In the genomic region with DNA sequence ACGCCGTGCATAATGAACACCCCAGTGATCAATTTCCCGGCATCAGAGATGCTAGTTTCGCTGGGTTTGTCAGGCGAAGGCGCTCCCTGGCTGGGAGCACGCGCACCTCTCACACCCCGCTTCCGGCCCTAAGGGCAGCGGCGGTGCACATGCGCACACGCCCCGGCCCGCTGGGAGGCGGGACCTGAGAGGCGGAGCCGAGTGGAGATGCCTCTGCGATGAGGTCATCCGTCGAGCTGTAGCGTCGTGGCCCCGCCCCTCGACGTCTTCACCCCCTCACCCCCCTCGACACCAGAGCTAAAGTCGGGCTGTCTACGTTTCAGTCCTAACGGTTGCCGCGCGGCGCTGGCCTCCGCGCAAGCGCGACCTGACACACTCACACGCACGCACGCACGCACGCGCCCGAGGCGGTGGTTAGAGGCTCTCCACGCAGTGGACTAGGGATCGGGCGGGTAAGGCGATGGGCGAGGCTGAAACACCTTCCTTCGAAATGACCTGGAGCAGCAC, we compare ENCODE assay signal across 8 mouse cellular contexts. TPM values are rescaled to one million over a fixed set of nuclear protein-coding genes. Genes with fewer than 3 reads are reported as not detected.
A peak's percentile ranks its signal among the peaks of the same experiment; 100 is the strongest.
DNase-seq lines count a peak whose midpoint lies in the region; ATAC-seq lines count a peak whose summit lies in the region.

No protein-coding gene starts in this region.

- H3K27me3 ChIP-seq in hindbrain, embryonic 12.5 days: peaks cover 37% of the 10 kb centered on the region

- DNase-seq in Muller cell, postnatal 12 days (ENCODE audit: inconsistent ontology term): peak; percentile 99
- peak; percentile 97 for DNase-seq in cerebellum, adult 9-11 months
- peak; percentile 88 to 94 for DNase-seq in frontal cortex, adult 2 months (ENCODE audit: extremely low spot score in 1 of 2, low spot score in 1 of 2)
- peak; percentile 77 to 89 for DNase-seq in layer of hippocampus, postnatal 25 days (ENCODE audit: extremely low spot score in 1 of 2, low spot score in 1 of 2)
- peak; percentile 95 for DNase-seq in lung, postnatal 25 days (ENCODE audit: low spot score)
- DNase-seq in retina, embryonic 14.5 days (ENCODE audit: low spot score): peak; percentile 99
- peak; percentile 97 for DNase-seq in thymus, postnatal 4 days

- peak overlapping the region; percentile 93 for H3K4me2 ChIP-seq in hindbrain, embryonic 12.5 days (replicated peaks)

- H3K9me3 ChIP-seq in hindbrain, embryonic 12.5 days (replicated peaks): no peaks in the 10 kb centered on the region

- peak overlapping the region; percentile 82 for H3K9ac ChIP-seq in hindbrain, embryonic 12.5 days

- WGBS in hindbrain, embryonic 12.5 days: under 1% methylated on average over 53 of the region's 53 CpGs

- peaks cover 39% of the 10 kb centered on the region for H3K4me1 ChIP-seq in hindbrain, embryonic 12.5 days

- H3K36me3 ChIP-seq in hindbrain, embryonic 12.5 days: peaks cover 24% of the 10 kb centered on the region

- ATAC-seq in hindbrain, embryonic 12.5 days (ENCODE audit: low FRiP score): peak; percentile 94

- H3K4me3 ChIP-seq in hindbrain, embryonic 12.5 days: peak overlapping the region; percentile 66

- H3K27ac ChIP-seq in hindbrain, embryonic 12.5 days: peak overlapping the region; percentile 82

RNA-seq across cellular contexts. Expression of a gene that starts 3.0 kb away (rescaled TPM):
- polyA plus RNA-seq in frontal cortex, adult 2 months (2012; rRNA removed): 25.0 and 25.2 TPM in 2 replicates
- 37.3 and 39.9 TPM in 2 replicates for polyA plus RNA-seq in hindbrain, embryonic 12.5 days (2016; fragmentation: Nextera tagmentation; extraction: Ambion mirVana)
- total RNA-seq in layer of hippocampus, postnatal 25 days (2021): 10 to 100 TPM; 16.1 to 16.3 TPM

RNA-seq across cellular contexts. Expression of a gene that starts 7.3 kb away (rescaled TPM):
- 6.1 and 7.8 TPM in 2 replicates for polyA plus RNA-seq in frontal cortex, adult 2 months (2012; rRNA removed)
- polyA plus RNA-seq in hindbrain, embryonic 12.5 days (2016; fragmentation: Nextera tagmentation; extraction: Ambion mirVana): 3.6 and 4.3 TPM in 2 replicates
- total RNA-seq in layer of hippocampus, postnatal 25 days (2021): 1 to 10 TPM; 4.7 to 5.2 TPM

RNA-seq across cellular contexts. Expression of a gene that starts 8.7 kb away (rescaled TPM):
- polyA plus RNA-seq in frontal cortex, adult 2 months (2012; rRNA removed): 120 and 133 TPM in 2 replicates
- polyA plus RNA-seq in hindbrain, embryonic 12.5 days (2016; fragmentation: Nextera tagmentation; extraction: Ambion mirVana): 84.8 and 87.0 TPM in 2 replicates
- 10 to 100 TPM; 71.1 to 76.0 TPM for total RNA-seq in layer of hippocampus, postnatal 25 days (2021)

RNA-seq across cellular contexts. Expression of a gene that starts 12.3 kb away (rescaled TPM):
- polyA plus RNA-seq in frontal cortex, adult 2 months (2012; rRNA removed): 65.1 and 65.7 TPM in 2 replicates
- polyA plus RNA-seq in hindbrain, embryonic 12.5 days (2016; fragmentation: Nextera tagmentation; extraction: Ambion mirVana): 47.5 and 50.5 TPM in 2 replicates
- 10 to 100 TPM; 42.4 to 44.9 TPM for total RNA-seq in layer of hippocampus, postnatal 25 days (2021)

RNA-seq across cellular contexts. Expression of a gene that starts 12.4 kb away (rescaled TPM):
- polyA plus RNA-seq in frontal cortex, adult 2 months (2012; rRNA removed): 27.0 and 27.2 TPM in 2 replicates
- polyA plus RNA-seq in hindbrain, embryonic 12.5 days (2016; fragmentation: Nextera tagmentation; extraction: Ambion mirVana): 21.9 and 22.6 TPM in 2 replicates
- 10 to 100 TPM; 16.4 to 18.5 TPM for total RNA-seq in layer of hippocampus, postnatal 25 days (2021)

Comparison
In these comparisons a context has a peak if more than half of its experiments do, and no peak if none do; other contexts are left out.
1. Peak in every context shown above with its lines: DNase-seq, ATAC-seq, H3K4me3 ChIP-seq and H3K27ac ChIP-seq.